Mouse (Mus musculus): Measurements from ENCODE around the gene Abca17. TPM values are rescaled to one million over a fixed set of nuclear protein-coding genes. Genes with fewer than 3 reads are reported as not detected.
A peak's percentile ranks its signal among the peaks of the same experiment; 100 is the strongest.

The Abca17 gene
- not detected in 2 replicates for polyA plus RNA-seq (2014; fragmentation: Nextera tagmentation; extraction: Ambion mirVana)

GRCm38 (mm10) chr17:24350926-24351759 is at the start of gene Abca17:
TSS of gene Abca17 (minus strand) at chr17:24351068.
- Histone ChIP-seq H3K4me3 (ENCODE audit: low read depth, low read length) (peak within 1 kb of the TSS; percentile 56), H3K27ac (replicated peaks; ENCODE audit: low read depth, low read length) (no peak within 1 kb of the TSS), H3K4me1 (ENCODE audit: control insufficient read depth, insufficient read depth, low read length) (0 out of 2 replicates have a peak, but pooled peaks cover 3% of the 10 kb centered on the region), H3K9ac (ENCODE audit: low read length) (peak within 1 kb of the TSS; percentile 52), H3K9me3 (ENCODE audit: control insufficient read depth, low read length) (no peaks in the 10 kb centered on the region), H3K4me2 (ENCODE audit: low read depth, severe bottlenecking) (peak within 1 kb of the TSS; percentile 93), H3K27me3 (ENCODE audit: control insufficient read depth, insufficient read depth, low read length) (peaks cover 15% of the 10 kb centered on the region), H3K36me3 (ENCODE audit: control insufficient read depth, insufficient read depth, low read length) (no peaks in the 10 kb centered on the region)
- DNase-seq (ENCODE audit: low spot score) (peak; percentile 37), ATAC-seq (ENCODE audit: insufficient number of reproducible peaks, low FRiP score, low TSS enrichment, low read depth) (no peak)
- 5% methylated on average over 42 of the region's 42 CpGs for WGBS

- WGBS = 84% methylated on average over 7 of the region's 7 CpGs
- Histone ChIP-seq H3K4me1 (ENCODE audit: control insufficient read depth, insufficient read depth, low read length) (no peaks in the 10 kb centered on the region), H3K9me3 (ENCODE audit: control insufficient read depth, low read length) (no peaks in the 10 kb centered on the region), H3K36me3 (ENCODE audit: control insufficient read depth, insufficient read depth, low read length) (peaks cover 2% of the 10 kb centered on the region; the same call in 1 of the 2 replicates), H3K27me3 (ENCODE audit: control insufficient read depth, insufficient read depth, low read length) (no peaks in the 10 kb centered on the region), H3K4me3 (ENCODE audit: low read depth, low read length) (no peak overlapping the region), H3K9ac (ENCODE audit: low read length) (no peak overlapping the region), H3K4me2 (ENCODE audit: low read depth, severe bottlenecking) (no peak overlapping the region), H3K27ac (replicated peaks; ENCODE audit: low read depth, low read length) (no peak overlapping the region)
- DNase-seq (ENCODE audit: low spot score) (no peak), ATAC-seq (ENCODE audit: insufficient number of reproducible peaks, low FRiP score, low TSS enrichment, low read depth) (no peak)
These were observed 43.6 kb upstream of the Abca17 start for GRCm38 (mm10) chr17:24394456-24394855.

- WGBS = 16% methylated on average over 4 of the region's 4 CpGs
- no peak for ATAC-seq (ENCODE audit: insufficient number of reproducible peaks, low FRiP score, low TSS enrichment, low read depth)
- H3K4me1 ChIP-seq (ENCODE audit: control insufficient read depth, insufficient read depth, low read length) = no peaks in the 10 kb centered on the region
- no peak overlapping the region for H3K4me2 ChIP-seq (ENCODE audit: low read depth, severe bottlenecking)
- no peaks in the 10 kb centered on the region for H3K27me3 ChIP-seq (ENCODE audit: control insufficient read depth, insufficient read depth, low read length)
- H3K36me3 ChIP-seq (ENCODE audit: control insufficient read depth, insufficient read depth, low read length) = peaks cover 2% of the 10 kb centered on the region; the same call in 1 of the 2 replicates
- H3K9me3 ChIP-seq (ENCODE audit: control insufficient read depth, low read length) = no peaks in the 10 kb centered on the region
- H3K4me3 ChIP-seq (ENCODE audit: low read depth, low read length) = no peak overlapping the region
- no peak overlapping the region for H3K9ac ChIP-seq (ENCODE audit: low read length)
- DNase-seq (ENCODE audit: low spot score) = no peak
- no peak overlapping the region for H3K27ac ChIP-seq (replicated peaks; ENCODE audit: low read depth, low read length)
These were observed 42.7 kb upstream of the Abca17 start for GRCm38 (mm10) chr17:24393527-24393926.

- H3K36me3 ChIP-seq (ENCODE audit: control insufficient read depth, insufficient read depth, low read length) = no peaks in the 10 kb centered on the region
- H3K9ac ChIP-seq (ENCODE audit: low read length) = no peak overlapping the region
- WGBS = 63% methylated on average over 8 of the region's 8 CpGs
- no peaks in the 10 kb centered on the region for H3K4me1 ChIP-seq (ENCODE audit: control insufficient read depth, insufficient read depth, low read length)
- peak; percentile 26 for DNase-seq (ENCODE audit: low spot score)
- H3K27ac ChIP-seq (replicated peaks; ENCODE audit: low read depth, low read length) = no peak overlapping the region
- no peak for ATAC-seq (ENCODE audit: insufficient number of reproducible peaks, low FRiP score, low TSS enrichment, low read depth)
- H3K4me3 ChIP-seq (ENCODE audit: low read depth, low read length) = no peak overlapping the region
- H3K27me3 ChIP-seq (ENCODE audit: control insufficient read depth, insufficient read depth, low read length) = no peaks in the 10 kb centered on the region
- H3K4me2 ChIP-seq (ENCODE audit: low read depth, severe bottlenecking) = no peak overlapping the region
- H3K9me3 ChIP-seq (ENCODE audit: control insufficient read depth, low read length) = no peaks in the 10 kb centered on the region
These were observed 40.3 kb upstream of the Abca17 start for GRCm38 (mm10) chr17:24391149-24391548.

GRCm38 (mm10) chr17:24389865-24390264 is 39.0 kb upstream of the Abca17 start:
- H3K27me3 ChIP-seq (ENCODE audit: control insufficient read depth, insufficient read depth, low read length) = no peaks in the 10 kb centered on the region
- H3K9me3 ChIP-seq (ENCODE audit: control insufficient read depth, low read length) = no peaks in the 10 kb centered on the region
- no peaks in the 10 kb centered on the region for H3K4me1 ChIP-seq (ENCODE audit: control insufficient read depth, insufficient read depth, low read length)
- H3K36me3 ChIP-seq (ENCODE audit: control insufficient read depth, insufficient read depth, low read length) = no peaks in the 10 kb centered on the region
- DNase-seq (ENCODE audit: low spot score) = peak; percentile 49
- ATAC-seq (ENCODE audit: insufficient number of reproducible peaks, low FRiP score, low TSS enrichment, low read depth) = no peak
- no peak overlapping the region for H3K4me2 ChIP-seq (ENCODE audit: low read depth, severe bottlenecking)
- H3K27ac ChIP-seq (replicated peaks; ENCODE audit: low read depth, low read length) = no peak overlapping the region
- H3K4me3 ChIP-seq (ENCODE audit: low read depth, low read length) = no peak overlapping the region
- no peak overlapping the region for H3K9ac ChIP-seq (ENCODE audit: low read length)
- WGBS = 7% methylated on average over 2 of the region's 2 CpGs

GRCm38 (mm10) chr17:24388711-24389110 is 37.8 kb upstream of the Abca17 start:
- no peak overlapping the region for H3K4me3 ChIP-seq (ENCODE audit: low read depth, low read length)
- no peak overlapping the region for H3K4me2 ChIP-seq (ENCODE audit: low read depth, severe bottlenecking)
- H3K27me3 ChIP-seq (ENCODE audit: control insufficient read depth, insufficient read depth, low read length) = no peaks in the 10 kb centered on the region
- ATAC-seq (ENCODE audit: insufficient number of reproducible peaks, low FRiP score, low TSS enrichment, low read depth) (no peak), DNase-seq (ENCODE audit: low spot score) (no peak)
- H3K9ac ChIP-seq (ENCODE audit: low read length) = no peak overlapping the region
- 79% methylated on average over 5 of the region's 5 CpGs for WGBS
- H3K4me1 ChIP-seq (ENCODE audit: control insufficient read depth, insufficient read depth, low read length) = no peaks in the 10 kb centered on the region
- H3K27ac ChIP-seq (replicated peaks; ENCODE audit: low read depth, low read length) = no peak overlapping the region
- no peaks in the 10 kb centered on the region for H3K36me3 ChIP-seq (ENCODE audit: control insufficient read depth, insufficient read depth, low read length)
- H3K9me3 ChIP-seq (ENCODE audit: control insufficient read depth, low read length) = no peaks in the 10 kb centered on the region

- H3K27ac ChIP-seq (replicated peaks; ENCODE audit: low read depth, low read length) = no peak overlapping the region
- DNase-seq (ENCODE audit: low spot score) (no peak), ATAC-seq (ENCODE audit: insufficient number of reproducible peaks, low FRiP score, low TSS enrichment, low read depth) (no peak)
- no peaks in the 10 kb centered on the region for H3K4me1 ChIP-seq (ENCODE audit: control insufficient read depth, insufficient read depth, low read length)
- 79% methylated on average over 8 of the region's 8 CpGs for WGBS
- no peak overlapping the region; the same call in 1 of the 2 replicates for H3K4me2 ChIP-seq (ENCODE audit: low read depth, severe bottlenecking)
- H3K4me3 ChIP-seq (ENCODE audit: low read depth, low read length) = no peak overlapping the region
- no peaks in the 10 kb centered on the region for H3K27me3 ChIP-seq (ENCODE audit: control insufficient read depth, insufficient read depth, low read length)
- H3K36me3 ChIP-seq (ENCODE audit: control insufficient read depth, insufficient read depth, low read length) = no peaks in the 10 kb centered on the region; the same call in 1 of the 2 replicates
- no peak overlapping the region for H3K9ac ChIP-seq (ENCODE audit: low read length)
- H3K9me3 ChIP-seq (ENCODE audit: control insufficient read depth, low read length) = no peaks in the 10 kb centered on the region
These were observed 32.9 kb upstream of the Abca17 start for GRCm38 (mm10) chr17:24383789-24384188.

GRCm38 (mm10) chr17:24378496-24378895 is 27.6 kb upstream of the Abca17 start:
- H3K4me1 ChIP-seq (ENCODE audit: control insufficient read depth, insufficient read depth, low read length) = no peaks in the 10 kb centered on the region
- WGBS = 82% methylated on average over 2 of the region's 2 CpGs
- DNase-seq (ENCODE audit: low spot score) = no peak
- no peaks in the 10 kb centered on the region for H3K27me3 ChIP-seq (ENCODE audit: control insufficient read depth, insufficient read depth, low read length)
- H3K27ac ChIP-seq (replicated peaks; ENCODE audit: low read depth, low read length) = no peak overlapping the region
- no peak for ATAC-seq (ENCODE audit: insufficient number of reproducible peaks, low FRiP score, low TSS enrichment, low read depth)
- no peaks in the 10 kb centered on the region for H3K9me3 ChIP-seq (ENCODE audit: control insufficient read depth, low read length)
- H3K4me2 ChIP-seq (ENCODE audit: low read depth, severe bottlenecking) = no peak overlapping the region
- no peak overlapping the region for H3K4me3 ChIP-seq (ENCODE audit: low read depth, low read length)
- H3K36me3 ChIP-seq (ENCODE audit: control insufficient read depth, insufficient read depth, low read length) = no peaks in the 10 kb centered on the region; the same call in 1 of the 2 replicates
- H3K9ac ChIP-seq (ENCODE audit: low read length) = no peak overlapping the region
